Mouse (Mus musculus): ENCODE data around the gene Dnajc1. TPM values are rescaled to one million over a fixed set of nuclear protein-coding genes. Genes with fewer than 3 reads are reported as not detected.

The Dnajc1 gene
- polyA plus RNA-seq, 1 experiment from 2014 or later: 27.8 TPM

DNA sequence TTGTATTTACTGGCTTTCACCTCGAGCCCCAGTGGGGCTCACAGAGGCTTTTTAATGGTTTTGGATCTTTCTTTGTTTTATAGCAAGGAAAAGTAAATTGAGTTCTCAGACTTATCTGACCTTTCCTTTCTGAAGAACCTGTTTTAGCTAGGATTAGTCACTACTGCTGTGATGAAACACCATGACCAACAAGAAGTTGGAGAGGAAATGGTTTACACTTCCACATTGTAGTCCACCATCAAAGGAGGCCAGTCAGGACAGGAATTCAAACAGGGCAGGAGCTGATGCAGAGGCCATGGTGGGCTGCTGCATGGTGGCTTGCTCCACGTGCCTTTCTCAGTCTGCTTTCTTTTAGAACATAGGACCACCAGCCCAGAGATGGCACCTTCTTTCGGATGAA, 216.4 kb downstream of the Dnajc1 start:
- H3K4me1 ChIP-seq (ENCODE audit: control insufficient read depth, insufficient read depth, low read length): no peaks in the 10 kb centered on the region
- DNase-seq (ENCODE audit: low spot score) (no peak), ATAC-seq (ENCODE audit: insufficient number of reproducible peaks, low FRiP score, low TSS enrichment, low read depth) (no peak)
- no peak overlapping the region for H3K27ac ChIP-seq (replicated peaks; ENCODE audit: low read depth, low read length)
- H3K9me3 ChIP-seq (ENCODE audit: control insufficient read depth, low read length): no peaks in the 10 kb centered on the region
- WGBS: 91% methylated on average over 3 of the region's 3 CpGs
- H3K4me2 ChIP-seq (ENCODE audit: low read depth, severe bottlenecking): no peak overlapping the region
- peaks cover 2% of the 10 kb centered on the region; the same call in 1 of the 2 replicates for H3K36me3 ChIP-seq (ENCODE audit: control insufficient read depth, insufficient read depth, low read length)
- H3K9ac ChIP-seq (ENCODE audit: low read length): no peak overlapping the region
- H3K27me3 ChIP-seq (ENCODE audit: control insufficient read depth, insufficient read depth, low read length): no peaks in the 10 kb centered on the region
- H3K4me3 ChIP-seq (ENCODE audit: low read depth, low read length): no peak overlapping the region

DNA sequence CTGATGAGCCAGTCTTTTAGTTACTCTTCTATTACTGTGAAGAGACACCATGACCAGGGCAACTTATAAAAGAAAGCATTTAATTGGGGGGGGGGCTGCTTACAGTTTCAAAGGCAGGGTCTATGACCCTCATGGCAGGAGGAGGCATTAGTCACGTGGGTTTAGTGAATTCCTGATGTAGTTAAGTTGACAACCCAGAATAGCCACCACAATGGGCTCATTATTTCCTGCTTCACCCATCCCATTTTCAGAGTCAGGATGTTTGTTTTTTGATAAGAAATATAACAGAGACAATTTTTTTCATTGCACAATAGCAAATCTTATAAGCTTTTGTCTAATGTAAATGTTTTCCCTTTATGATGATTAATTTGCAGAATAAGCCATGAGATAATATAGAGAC, 217.4 kb downstream of the Dnajc1 start:
- no peak overlapping the region for H3K4me2 ChIP-seq (ENCODE audit: low read depth, severe bottlenecking)
- DNase-seq (ENCODE audit: low spot score): no peak
- H3K9me3 ChIP-seq (ENCODE audit: control insufficient read depth, low read length): no peaks in the 10 kb centered on the region
- H3K27me3 ChIP-seq (ENCODE audit: control insufficient read depth, insufficient read depth, low read length): no peaks in the 10 kb centered on the region
- no peak overlapping the region for H3K4me3 ChIP-seq (ENCODE audit: low read depth, low read length)
- WGBS: 65% methylated on average over 1 of the region's 1 CpGs
- H3K9ac ChIP-seq (ENCODE audit: low read length): no peak overlapping the region
- no peaks in the 10 kb centered on the region; the same call in 1 of the 2 replicates for H3K36me3 ChIP-seq (ENCODE audit: control insufficient read depth, insufficient read depth, low read length)
- ATAC-seq (ENCODE audit: insufficient number of reproducible peaks, low FRiP score, low TSS enrichment, low read depth): no peak
- H3K4me1 ChIP-seq (ENCODE audit: control insufficient read depth, insufficient read depth, low read length): no peaks in the 10 kb centered on the region
- H3K27ac ChIP-seq (replicated peaks; ENCODE audit: low read depth, low read length): no peak overlapping the region

DNA sequence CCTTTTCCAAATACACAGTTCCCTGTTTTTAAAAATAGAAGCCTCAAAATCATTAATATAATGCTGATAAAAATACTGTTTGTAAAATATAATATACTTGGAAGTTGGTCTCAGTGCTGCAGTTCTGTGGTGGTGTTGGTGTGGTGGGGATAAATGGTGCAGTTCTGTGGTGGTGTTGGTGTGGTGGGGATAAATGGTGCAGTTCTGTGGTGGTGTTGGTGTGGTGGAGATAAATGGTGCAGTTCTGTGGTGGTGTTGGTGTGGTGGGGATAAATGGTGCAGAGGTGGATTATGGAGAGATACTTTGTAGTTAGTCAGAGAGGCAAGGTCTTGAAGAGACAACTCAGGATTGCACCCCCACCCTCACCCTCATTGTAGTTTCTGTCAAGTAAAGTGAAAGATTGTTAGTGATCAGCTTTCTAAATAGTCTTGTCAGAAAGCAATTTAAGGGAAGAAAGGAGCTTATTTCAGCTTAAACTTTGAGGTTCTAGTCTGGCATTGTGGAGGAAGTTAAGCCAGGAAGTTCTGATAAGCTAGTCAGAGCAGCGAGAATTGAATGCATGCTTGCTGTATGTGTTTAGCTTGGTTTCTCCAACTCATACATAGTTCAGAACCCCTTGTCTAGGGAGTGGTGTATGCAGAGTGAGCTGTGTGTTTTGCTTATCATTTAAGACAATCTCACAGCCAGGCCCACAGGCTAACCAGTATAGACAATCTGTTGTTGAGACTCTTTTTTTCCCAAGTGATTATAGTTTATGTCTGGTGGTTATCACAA, 223.3 kb downstream of the Dnajc1 start:
- ATAC-seq (ENCODE audit: insufficient number of reproducible peaks, low FRiP score, low TSS enrichment, low read depth) (no peak), DNase-seq (ENCODE audit: low spot score) (no peak)
- H3K9ac ChIP-seq (ENCODE audit: low read length): no peak overlapping the region
- H3K9me3 ChIP-seq (ENCODE audit: control insufficient read depth, low read length): no peaks in the 10 kb centered on the region
- no peak overlapping the region for H3K27ac ChIP-seq (replicated peaks; ENCODE audit: low read depth, low read length)
- no peak overlapping the region for H3K4me2 ChIP-seq (ENCODE audit: low read depth, severe bottlenecking)
- no peaks in the 10 kb centered on the region for H3K27me3 ChIP-seq (ENCODE audit: control insufficient read depth, insufficient read depth, low read length)
- H3K4me3 ChIP-seq (ENCODE audit: low read depth, low read length): no peak overlapping the region
- no peaks in the 10 kb centered on the region; the same call in 1 of the 2 replicates for H3K4me1 ChIP-seq (ENCODE audit: control insufficient read depth, insufficient read depth, low read length)
- H3K36me3 ChIP-seq (ENCODE audit: control insufficient read depth, insufficient read depth, low read length): 0 out of 2 replicates have a peak, but pooled peaks cover 4% of the 10 kb centered on the region
- WGBS: 89% methylated on average over 1 of the region's 1 CpGs

DNA sequence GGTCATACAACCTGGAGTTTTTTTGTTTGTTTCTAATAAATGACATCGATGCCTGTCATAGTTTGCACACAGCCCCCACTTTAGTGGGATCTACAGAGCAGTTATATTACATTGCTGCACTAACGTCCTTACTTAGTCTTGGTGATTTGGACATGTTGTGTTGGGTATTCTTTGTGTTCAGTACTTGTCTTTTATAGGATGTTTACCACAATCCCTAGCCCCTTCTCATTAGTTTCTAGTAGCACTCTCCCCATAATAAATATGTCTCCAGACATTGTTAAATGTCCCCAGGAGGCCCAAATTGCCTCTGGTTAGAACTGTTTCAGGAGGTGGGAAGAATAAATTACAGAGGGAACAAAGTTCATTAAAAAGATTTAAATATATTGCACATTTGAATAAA, 227.1 kb downstream of the Dnajc1 start:
- H3K9me3 ChIP-seq (ENCODE audit: control insufficient read depth, low read length): no peaks in the 10 kb centered on the region
- ATAC-seq (ENCODE audit: insufficient number of reproducible peaks, low FRiP score, low TSS enrichment, low read depth): no peak
- peaks cover 9% of the 10 kb centered on the region; the same call in 1 of the 2 replicates for H3K36me3 ChIP-seq (ENCODE audit: control insufficient read depth, insufficient read depth, low read length)
- no peak overlapping the region for H3K4me3 ChIP-seq (ENCODE audit: low read depth, low read length)
- H3K27ac ChIP-seq (replicated peaks; ENCODE audit: low read depth, low read length): no peak overlapping the region
- no peak overlapping the region for H3K9ac ChIP-seq (ENCODE audit: low read length)
- no peaks in the 10 kb centered on the region; the same call in 1 of the 2 replicates for H3K4me1 ChIP-seq (ENCODE audit: control insufficient read depth, insufficient read depth, low read length)
- 42% methylated on average over 2 of the region's 2 CpGs for WGBS
- no peaks in the 10 kb centered on the region for H3K27me3 ChIP-seq (ENCODE audit: control insufficient read depth, insufficient read depth, low read length)
- DNase-seq (ENCODE audit: low spot score): no peak
- no peak overlapping the region for H3K4me2 ChIP-seq (ENCODE audit: low read depth, severe bottlenecking)

DNA sequence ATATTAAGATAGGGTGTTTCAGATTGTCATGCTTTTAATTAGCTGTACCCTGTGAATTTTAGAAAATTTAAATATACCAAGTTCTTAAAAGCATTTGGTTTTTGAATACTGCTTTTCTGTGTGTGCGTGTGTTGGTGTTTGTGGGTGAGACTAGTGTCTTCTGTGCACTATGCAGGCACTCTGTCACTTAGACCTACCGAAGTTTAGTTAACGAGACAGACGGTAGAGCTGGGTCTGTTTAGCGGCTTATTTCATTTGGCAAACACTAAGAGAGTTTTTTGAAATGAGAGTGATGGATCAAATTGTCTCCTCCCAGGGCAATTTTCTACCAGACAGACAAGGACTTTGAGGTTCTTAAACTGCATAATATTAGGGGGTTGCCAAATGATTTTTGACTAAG, 231.6 kb downstream of the Dnajc1 start:
- no peaks in the 10 kb centered on the region for H3K27me3 ChIP-seq (ENCODE audit: control insufficient read depth, insufficient read depth, low read length)
- DNase-seq (ENCODE audit: low spot score): no peak
- peaks cover 9% of the 10 kb centered on the region; the same call in 1 of the 2 replicates for H3K36me3 ChIP-seq (ENCODE audit: control insufficient read depth, insufficient read depth, low read length)
- no peak overlapping the region for H3K4me3 ChIP-seq (ENCODE audit: low read depth, low read length)
- no peak overlapping the region for H3K27ac ChIP-seq (replicated peaks; ENCODE audit: low read depth, low read length)
- no peaks in the 10 kb centered on the region; the same call in 1 of the 2 replicates for H3K4me1 ChIP-seq (ENCODE audit: control insufficient read depth, insufficient read depth, low read length)
- H3K4me2 ChIP-seq (ENCODE audit: low read depth, severe bottlenecking): no peak overlapping the region
- WGBS: 74% methylated on average over 5 of the region's 5 CpGs
- ATAC-seq (ENCODE audit: insufficient number of reproducible peaks, low FRiP score, low TSS enrichment, low read depth): no peak
- H3K9ac ChIP-seq (ENCODE audit: low read length): no peak overlapping the region
- H3K9me3 ChIP-seq (ENCODE audit: control insufficient read depth, low read length): no peaks in the 10 kb centered on the region

DNA sequence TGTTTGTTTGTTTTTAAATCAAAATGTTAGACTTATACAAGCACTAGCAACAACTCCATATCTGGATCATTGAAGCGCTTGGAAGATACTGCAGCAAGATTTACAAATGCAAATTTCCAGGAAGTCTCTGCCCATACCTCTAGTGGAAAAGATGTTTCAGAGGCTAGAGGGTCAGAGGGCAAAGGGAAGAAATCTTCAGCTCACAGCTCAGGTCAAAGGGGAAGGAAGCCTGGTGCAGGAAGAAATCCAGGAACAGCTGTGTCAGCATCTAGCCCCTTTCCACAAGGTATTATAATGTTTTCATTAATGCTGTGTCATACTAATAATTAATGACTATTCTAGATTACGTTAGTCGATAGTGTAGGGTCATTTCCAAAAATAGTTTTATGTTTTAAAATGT, 233.2 kb downstream of the Dnajc1 start:
- Histone ChIP-seq H3K27me3 (ENCODE audit: control insufficient read depth, insufficient read depth, low read length) (no peaks in the 10 kb centered on the region), H3K9ac (ENCODE audit: low read length) (no peak overlapping the region), H3K4me1 (ENCODE audit: control insufficient read depth, insufficient read depth, low read length) (no peaks in the 10 kb centered on the region), H3K9me3 (ENCODE audit: control insufficient read depth, low read length) (no peaks in the 10 kb centered on the region), H3K4me3 (ENCODE audit: low read depth, low read length) (no peak overlapping the region), H3K36me3 (ENCODE audit: control insufficient read depth, insufficient read depth, low read length) (peaks cover 9% of the 10 kb centered on the region; the same call in 1 of the 2 replicates), H3K27ac (replicated peaks; ENCODE audit: low read depth, low read length) (no peak overlapping the region), H3K4me2 (ENCODE audit: low read depth, severe bottlenecking) (no peak overlapping the region)
- ATAC-seq (ENCODE audit: insufficient number of reproducible peaks, low FRiP score, low TSS enrichment, low read depth): no peak
- 82% methylated on average over 3 of the region's 3 CpGs for WGBS
- DNase-seq (ENCODE audit: low spot score): no peak

DNA sequence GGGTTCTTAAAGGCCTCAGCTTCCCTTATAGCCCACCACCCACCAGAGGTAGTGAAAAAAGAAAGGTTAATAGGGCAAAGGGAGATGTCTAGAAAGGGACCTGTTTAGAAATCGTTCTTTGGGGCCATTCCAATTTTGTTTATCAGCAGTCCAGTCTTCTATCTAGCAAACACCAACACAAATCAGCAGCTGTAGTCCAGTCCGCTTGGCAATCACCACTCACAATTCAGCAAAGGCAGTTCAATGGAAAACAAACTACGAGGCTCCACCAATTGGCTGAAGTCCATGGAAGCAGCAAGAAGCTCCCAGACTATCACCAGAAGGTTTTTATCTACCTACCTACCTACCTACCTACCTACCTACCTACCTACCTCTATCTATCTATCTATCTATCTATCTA, 236.5 kb downstream of the Dnajc1 start:
- Histone ChIP-seq H3K4me3 (ENCODE audit: low read depth, low read length) (no peak overlapping the region), H3K27ac (replicated peaks; ENCODE audit: low read depth, low read length) (no peak overlapping the region), H3K9me3 (ENCODE audit: control insufficient read depth, low read length) (no peaks in the 10 kb centered on the region), H3K9ac (ENCODE audit: low read length) (no peak overlapping the region), H3K27me3 (ENCODE audit: control insufficient read depth, insufficient read depth, low read length) (no peaks in the 10 kb centered on the region), H3K4me2 (ENCODE audit: low read depth, severe bottlenecking) (no peak overlapping the region), H3K36me3 (ENCODE audit: control insufficient read depth, insufficient read depth, low read length) (peaks cover 6% of the 10 kb centered on the region; the same call in 1 of the 2 replicates), H3K4me1 (ENCODE audit: control insufficient read depth, insufficient read depth, low read length) (no peaks in the 10 kb centered on the region)
- 94% methylated on average over 3 of the region's 3 CpGs for WGBS
- no peak for DNase-seq (ENCODE audit: low spot score)
- no peak for ATAC-seq (ENCODE audit: insufficient number of reproducible peaks, low FRiP score, low TSS enrichment, low read depth)

All from limb, embryonic 11.5 days (tissue).